Mouse (Mus musculus) E14TG2a.4 (cell line): ENCODE measurements around the gene Mcub.

Experiments
- H3K27me3 ChIP-seq: 2 replicates; pipeline ENCODE4 v1.6.1; 2014; ENCODE audit warnings: low read length, control low read depth; ENCODE audit not compliant: insufficient read depth
- H3K36me3 ChIP-seq: 2 replicates; pipeline ENCODE4 v1.6.1; 2014; ENCODE audit warnings: low read length, control low read depth; ENCODE audit not compliant: insufficient read depth
- H3K4me1 ChIP-seq: replicated peaks from 2 replicates; pipeline ENCODE4 v1.6.1; 2014; ENCODE audit warnings: low read depth, low read length, control low read depth
- H3K4me3 ChIP-seq: replicated peaks from 2 replicates; pipeline ENCODE4 v1.5.1; 2014; ENCODE audit warnings: mild to moderate bottlenecking, low read length
- H3K9me3 ChIP-seq: 2 replicates; pipeline ENCODE4 v1.6.1; 2014; ENCODE audit warnings: low read length, control low read depth
- CTCF ChIP-seq: conservative IDR thresholded peaks from 2 replicates; pipeline ENCODE4 v1.5.1; 2014; ENCODE audit warnings: low read length
- NANOG ChIP-seq: IDR thresholded peaks from 2 replicates; pipeline ENCODE4 v1.6.1; 2014; ENCODE audit warnings: borderline replicate concordance, low read length, mixed read lengths
- POU5F1 ChIP-seq: IDR thresholded peaks from 2 replicates; pipeline ENCODE4 v1.6.1; 2014; ENCODE audit warnings: low read length, borderline replicate concordance

Mcub gene

DNA sequence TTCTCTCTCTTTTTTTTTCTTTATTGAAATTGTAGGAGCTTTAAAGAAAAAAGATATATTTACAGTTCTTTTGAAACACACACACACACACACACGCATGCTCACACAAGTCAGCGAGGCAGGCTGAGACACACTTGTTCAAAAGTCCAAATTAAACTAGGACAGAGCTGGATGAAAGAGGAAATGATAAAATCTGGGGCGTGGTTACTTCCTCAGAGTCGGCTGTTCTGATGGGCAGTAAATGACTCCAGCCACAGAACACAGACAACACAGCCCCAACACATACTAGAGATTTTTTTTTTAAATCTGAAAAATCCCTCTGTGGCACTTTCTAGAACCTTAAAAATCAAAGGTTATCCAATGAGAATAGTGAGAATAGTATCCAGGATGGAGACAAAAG, 26.2 kb downstream of the Mcub start:
- no peaks in the 10 kb centered on the region for H3K36me3 ChIP-seq
- no peaks in the 10 kb centered on the region for H3K4me1 ChIP-seq
- no peak overlapping the region for H3K4me3 ChIP-seq
- H3K27me3 ChIP-seq = 0 out of 2 replicates have a peak, but pooled peaks cover 4% of the 10 kb centered on the region
- TF ChIP-seq NANOG (no peak), POU5F1 (no peak)
- no peaks in the 10 kb centered on the region for H3K9me3 ChIP-seq

DNA sequence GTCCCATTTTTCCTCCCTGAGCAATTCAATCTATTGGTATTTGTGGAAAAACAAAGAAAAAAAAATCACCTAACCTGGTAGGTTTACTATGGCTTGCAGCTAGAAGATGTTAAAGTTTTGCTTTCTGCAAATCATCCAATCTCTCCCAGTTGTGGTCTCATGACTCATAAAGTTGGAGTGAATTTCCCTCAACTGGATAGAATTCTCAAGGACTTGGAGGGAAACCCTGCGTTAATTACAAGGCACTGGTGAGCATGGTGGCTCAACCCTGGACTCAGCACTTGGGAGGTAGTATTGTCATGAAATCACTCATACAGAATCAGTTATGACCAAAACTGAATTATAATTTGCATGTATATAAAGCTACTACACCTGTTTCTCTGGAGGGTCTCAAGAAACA, 28.7 kb downstream of the Mcub start:
- Histone ChIP-seq H3K4me3 (no peak overlapping the region), H3K4me1 (0 out of 2 replicates have a peak, but pooled peaks cover 3% of the 10 kb centered on the region), H3K27me3 (0 out of 2 replicates have a peak, but pooled peaks cover 4% of the 10 kb centered on the region), H3K36me3 (no peaks in the 10 kb centered on the region), H3K9me3 (no peaks in the 10 kb centered on the region)
- TF ChIP-seq POU5F1 = no peak
- TF ChIP-seq CTCF = no peak
- no peak for TF ChIP-seq NANOG

DNA sequence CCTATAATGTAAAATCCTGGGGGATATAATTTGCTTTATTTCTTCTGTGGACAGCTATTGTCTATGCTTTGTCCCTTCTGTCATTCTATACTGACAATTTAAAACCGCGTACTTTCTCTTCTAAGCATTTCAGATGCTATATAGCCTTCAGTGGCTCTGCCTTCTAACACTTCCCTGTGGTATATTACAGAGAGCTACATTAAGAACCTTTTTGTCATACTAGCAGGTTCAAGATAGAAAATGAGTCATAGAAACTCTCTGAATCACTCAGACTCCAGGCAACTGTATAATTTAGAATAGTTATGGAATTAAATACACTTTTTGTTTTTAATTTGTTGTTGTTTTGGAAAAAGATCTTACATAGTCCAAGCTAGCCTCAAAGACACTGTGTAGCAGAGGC, 29.2 kb downstream of the Mcub start:
- no peaks in the 10 kb centered on the region for H3K27me3 ChIP-seq
- no peaks in the 10 kb centered on the region for H3K9me3 ChIP-seq
- no peaks in the 10 kb centered on the region for H3K36me3 ChIP-seq
- no peak for TF ChIP-seq POU5F1
- TF ChIP-seq CTCF = no peak
- no peak for TF ChIP-seq NANOG
- no peak overlapping the region for H3K4me3 ChIP-seq
- H3K4me1 ChIP-seq = peaks cover 3% of the 10 kb centered on the region; the same call in 1 of the 2 replicates

DNA sequence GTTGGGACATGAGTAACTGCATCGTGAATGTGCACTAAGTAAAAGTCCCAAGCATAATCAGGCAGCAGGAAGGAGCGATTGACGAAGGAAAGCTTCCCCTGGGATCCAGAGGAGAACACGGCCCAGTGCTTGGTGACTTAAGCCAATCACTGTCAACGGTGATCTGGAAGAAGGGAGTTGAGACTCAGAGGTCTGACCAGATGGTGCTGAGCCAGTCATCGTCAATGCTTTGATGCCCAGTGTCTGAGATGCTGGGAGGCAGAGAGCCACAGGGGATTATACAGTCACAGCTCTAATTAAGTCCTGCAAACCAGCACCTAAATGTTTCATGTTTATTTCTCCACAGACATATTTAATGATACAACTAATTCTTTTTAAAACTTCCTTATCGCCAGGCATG, 30.9 kb downstream of the Mcub start:
- Histone ChIP-seq H3K36me3 (no peaks in the 10 kb centered on the region), H3K4me1 (peaks cover 6% of the 10 kb centered on the region; the same call in 1 of the 2 replicates), H3K27me3 (no peaks in the 10 kb centered on the region), H3K4me3 (no peak overlapping the region), H3K9me3 (no peaks in the 10 kb centered on the region)
- no peak for TF ChIP-seq NANOG
- no peak for TF ChIP-seq CTCF
- TF ChIP-seq POU5F1 = no peak

DNA sequence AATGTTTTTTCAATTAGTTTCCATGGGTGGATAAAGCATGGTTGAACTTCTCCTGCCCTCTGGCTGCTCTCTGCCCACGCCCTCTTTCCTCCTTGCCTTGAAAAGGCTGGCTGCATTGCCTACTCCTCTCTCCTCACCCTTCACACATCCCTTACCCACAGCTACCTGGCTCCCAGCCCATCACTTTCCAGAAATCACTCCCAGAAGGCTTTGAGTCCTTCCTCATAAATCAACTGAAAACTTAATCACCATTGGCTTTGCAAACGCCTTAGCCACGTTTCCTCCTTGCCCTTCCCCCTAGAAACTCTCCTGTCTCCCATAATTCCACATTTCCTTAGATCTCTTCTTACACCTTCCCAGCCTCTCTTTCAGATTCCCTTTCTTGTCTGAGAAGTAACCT, 32.2 kb downstream of the Mcub start:
- peaks cover 6% of the 10 kb centered on the region; the same call in 1 of the 2 replicates for H3K4me1 ChIP-seq
- H3K27me3 ChIP-seq = no peaks in the 10 kb centered on the region
- TF ChIP-seq CTCF (no peak), NANOG (no peak), POU5F1 (no peak)
- no peaks in the 10 kb centered on the region for H3K9me3 ChIP-seq
- no peak overlapping the region for H3K4me3 ChIP-seq
- H3K36me3 ChIP-seq = no peaks in the 10 kb centered on the region

DNA sequence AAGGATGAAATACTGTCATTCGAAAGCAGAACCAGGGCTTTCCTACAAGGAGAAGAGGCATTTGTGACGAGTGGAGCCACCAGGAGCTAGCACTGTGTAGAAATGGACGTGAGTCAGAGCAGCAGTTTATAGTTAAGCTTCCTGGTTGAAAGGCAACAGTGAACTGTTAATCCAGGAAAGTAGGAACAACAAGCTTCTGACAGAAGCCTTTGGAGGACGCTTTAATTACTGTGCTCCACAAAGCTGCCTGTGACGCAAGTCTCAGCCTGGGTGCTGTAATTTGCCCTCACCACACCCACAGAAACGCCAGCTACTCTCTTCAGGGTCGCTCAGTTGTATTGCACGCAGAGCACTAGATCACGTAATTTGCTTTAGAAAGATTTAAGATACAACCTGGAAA, 33.4 kb downstream of the Mcub start:
- TF ChIP-seq CTCF (no peak), POU5F1 (no peak), NANOG (no peak)

DNA sequence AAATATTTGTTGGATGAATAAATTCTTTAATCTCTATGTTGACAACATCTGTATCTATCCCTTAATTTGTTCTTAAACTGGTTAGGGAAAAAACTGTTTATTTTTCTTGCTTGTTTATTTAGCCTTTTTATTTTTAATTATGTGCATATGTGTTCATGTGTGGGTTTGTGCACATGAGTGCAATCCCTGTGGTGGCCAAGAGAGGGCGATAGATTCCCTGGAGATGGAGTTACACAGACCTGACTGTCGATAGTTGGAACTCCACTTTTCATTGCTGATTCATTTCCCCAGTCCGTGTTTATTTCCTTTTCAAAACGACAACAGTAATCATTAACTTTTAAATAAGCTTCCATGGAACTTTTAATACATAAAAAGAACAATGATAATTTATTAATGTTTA, 37.6 kb downstream of the Mcub start:
- Histone ChIP-seq H3K36me3 (no peaks in the 10 kb centered on the region), H3K27me3 (no peaks in the 10 kb centered on the region), H3K4me3 (no peak overlapping the region), H3K4me1 (peaks cover 3% of the 10 kb centered on the region; the same call in 1 of the 2 replicates), H3K9me3 (no peaks in the 10 kb centered on the region)
- TF ChIP-seq NANOG = no peak
- TF ChIP-seq POU5F1 = no peak
- peak; percentile 99 for TF ChIP-seq CTCF

More for the DNA sequence above, 33.4 kb downstream of the Mcub start:
- no peaks in the 10 kb centered on the region for H3K27me3 ChIP-seq
- no peaks in the 10 kb centered on the region for H3K36me3 ChIP-seq
- no peaks in the 10 kb centered on the region for H3K9me3 ChIP-seq
- peaks cover 6% of the 10 kb centered on the region; the same call in 1 of the 2 replicates for H3K4me1 ChIP-seq
- no peak overlapping the region for H3K4me3 ChIP-seq

DNA sequence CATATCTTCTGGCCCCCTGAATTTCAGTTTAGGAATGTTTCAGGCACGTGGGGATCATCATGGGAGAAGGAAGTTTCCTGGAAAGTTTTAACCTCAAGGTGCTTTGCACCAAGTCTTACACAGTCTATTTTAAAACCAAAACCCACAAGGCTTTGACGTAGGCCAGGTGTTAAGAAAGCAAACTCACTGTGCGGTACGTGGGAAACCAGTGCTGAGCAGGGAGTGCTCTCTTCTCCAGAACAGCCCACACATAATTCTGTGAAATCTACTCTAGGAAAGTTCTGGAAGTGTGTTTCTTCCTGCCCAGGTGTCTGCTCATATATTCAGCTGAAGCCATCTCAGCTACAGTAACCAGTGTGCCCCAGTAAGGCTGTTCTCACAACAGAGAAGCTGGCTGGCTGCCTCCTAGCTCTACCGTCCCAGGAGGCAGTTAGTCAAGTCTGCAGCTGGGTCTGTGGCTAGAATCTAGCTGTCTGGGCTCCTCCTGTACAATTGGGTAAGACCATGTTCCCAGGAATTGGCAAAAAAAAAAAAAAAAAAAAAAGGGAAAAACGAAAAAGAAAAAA, 39.7 kb downstream of the Mcub start:
- Histone ChIP-seq H3K9me3 (no peaks in the 10 kb centered on the region), H3K4me3 (no peak overlapping the region), H3K27me3 (no peaks in the 10 kb centered on the region), H3K4me1 (no peaks in the 10 kb centered on the region), H3K36me3 (no peaks in the 10 kb centered on the region)
- no peak for TF ChIP-seq NANOG
- no peak for TF ChIP-seq POU5F1
- no peak for TF ChIP-seq CTCF

DNA sequence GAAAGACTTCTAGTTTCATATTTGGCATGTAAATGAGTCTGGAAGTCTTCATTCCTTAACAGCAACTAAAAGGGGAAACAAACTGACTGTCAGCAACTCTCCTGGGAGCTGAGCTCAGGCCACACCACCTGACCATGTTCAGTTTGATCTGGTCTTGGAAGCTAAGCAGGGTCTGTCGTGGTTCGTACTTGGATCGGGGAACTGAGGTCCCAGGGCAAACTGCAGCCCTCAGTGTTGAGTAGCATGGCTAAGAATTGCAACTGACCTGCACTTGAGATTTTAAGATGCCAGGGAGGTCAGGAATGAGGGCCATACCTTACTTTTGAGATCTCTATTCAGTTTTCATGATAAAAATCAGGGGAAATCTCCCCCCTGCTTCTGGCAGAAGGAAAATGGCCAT, 44.1 kb downstream of the Mcub start:
- Histone ChIP-seq H3K27me3 (no peaks in the 10 kb centered on the region), H3K4me3 (no peak overlapping the region), H3K4me1 (no peaks in the 10 kb centered on the region), H3K9me3 (no peaks in the 10 kb centered on the region), H3K36me3 (no peaks in the 10 kb centered on the region)
- TF ChIP-seq POU5F1 = no peak
- no peak for TF ChIP-seq NANOG
- TF ChIP-seq CTCF = no peak

DNA sequence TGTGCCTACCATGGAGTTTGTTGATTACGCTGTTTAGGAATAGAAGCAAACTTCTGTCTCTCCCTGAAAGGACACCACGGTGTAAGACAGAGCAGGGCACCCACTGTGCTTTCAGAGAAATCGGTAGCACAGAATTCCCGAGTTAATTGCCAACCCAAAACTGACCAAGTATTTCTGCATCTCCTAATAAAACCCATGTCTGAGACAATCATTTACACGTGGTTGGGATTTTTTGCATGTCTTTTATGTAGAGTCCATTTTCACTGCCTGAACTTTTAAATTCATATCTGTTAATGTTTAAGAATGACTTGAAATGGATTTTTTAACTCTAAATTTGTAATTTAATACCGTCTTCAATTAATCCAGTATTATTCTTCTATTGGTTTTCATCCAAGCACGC, 46.4 kb downstream of the Mcub start:
- H3K4me3 ChIP-seq = no peak overlapping the region
- no peaks in the 10 kb centered on the region for H3K9me3 ChIP-seq
- TF ChIP-seq NANOG (no peak), POU5F1 (no peak), CTCF (no peak)
- H3K27me3 ChIP-seq = no peaks in the 10 kb centered on the region
- no peaks in the 10 kb centered on the region for H3K36me3 ChIP-seq
- H3K4me1 ChIP-seq = no peaks in the 10 kb centered on the region
